Mouse (Mus musculus): ENCODE results near the gene Psen2.

GRCm38 (mm10) chr1:180181304-180181965, 81.8 kb downstream of the Psen2 start:
- TF ChIP-seq EP300 (IDR thresholded peaks at IDR 0.05; ENCODE audit: low read length) (no peak), CTCF (conservative IDR thresholded peaks at IDR 0.05 in 1 of 2, IDR thresholded peaks at IDR 0.05 in 1 of 2; ENCODE audit: low read depth in 2 of 2, low read length in 2 of 2) (no peak), JUND (conservative IDR thresholded peaks at IDR 0.05; ENCODE audit: low read depth, low read length) (no peak), SIN3A (IDR thresholded peaks at IDR 0.05; ENCODE audit: low read length) (no peak), POLR2A (IDR thresholded peaks at IDR 0.05; ENCODE audit: low read depth, low read length) (no peak), ETS1 (conservative IDR thresholded peaks at IDR 0.05; ENCODE audit: low read depth, low read length) (no peak), NRF1 (IDR thresholded peaks at IDR 0.05; ENCODE audit: low read depth, low read length) (no peak), NELFE (IDR thresholded peaks at IDR 0.05; ENCODE audit: low read depth, low read length) (no peak), USF1 (IDR thresholded peaks at IDR 0.05; ENCODE audit: low read depth, low read length) (no peak), ZMIZ1 (IDR thresholded peaks at IDR 0.05; ENCODE audit: low read depth, low read length) (no peak)

Data from CH12.LX (cell line).